Mouse (Mus musculus): ENCODE results near the gene Mapk14. TPM values are rescaled to one million over a fixed set of nuclear protein-coding genes. Genes with fewer than 3 reads are reported as not detected.

Gene Mapk14
- 30.0 and 35.6 TPM in 2 replicates for polyA plus RNA-seq (2014; fragmentation: Nextera tagmentation; extraction: Ambion mirVana)

DNA sequence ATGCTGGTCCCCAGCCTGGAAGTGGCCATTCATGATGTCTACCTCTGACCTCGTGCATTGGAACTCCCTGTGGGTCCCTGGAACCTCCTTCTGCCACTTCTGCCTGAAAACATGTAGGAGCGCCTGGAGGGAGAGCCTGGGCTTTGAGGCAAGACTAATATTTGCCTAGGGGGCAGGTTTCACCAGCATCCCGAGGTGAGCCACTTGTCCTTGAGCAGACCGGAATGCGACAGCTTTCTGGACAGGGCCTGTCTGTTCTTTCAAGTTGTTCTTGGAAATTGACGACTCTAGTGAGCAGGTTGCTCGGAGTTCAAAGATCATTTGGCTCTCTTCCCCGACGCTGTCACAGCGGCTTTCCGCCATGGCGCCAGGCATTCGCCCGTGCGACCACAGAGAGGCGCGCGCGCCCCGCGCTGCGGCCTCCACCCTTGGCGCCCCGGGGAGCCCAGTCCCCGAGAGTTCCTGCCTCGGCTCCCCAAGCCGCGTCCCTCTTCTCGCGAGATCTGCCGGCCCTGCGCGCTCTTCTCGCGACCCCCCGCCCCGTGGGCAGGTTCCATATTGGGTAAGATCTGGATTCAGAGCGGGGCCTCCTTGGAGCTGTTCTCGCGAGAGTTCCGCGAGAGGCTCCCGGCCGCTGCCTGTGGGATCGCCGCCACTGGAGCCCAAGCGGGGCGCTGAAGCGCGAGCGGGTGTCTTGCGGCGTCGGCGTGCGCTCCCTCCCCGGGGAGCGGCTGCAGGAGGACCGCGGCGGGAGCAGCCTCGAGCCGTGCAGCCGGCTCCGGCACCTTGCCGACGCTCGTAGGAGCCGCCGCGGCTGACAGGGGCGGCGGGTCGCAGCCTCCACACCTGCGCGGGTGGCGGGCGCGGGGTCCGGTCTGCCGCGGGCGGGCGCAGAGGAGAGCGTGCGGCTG, at the start of gene Mapk14:
Gene Mapk14 (plus strand): TSS at position 554 of the 911 bp plus-strand sequence.
- no peaks in the 10 kb centered on the region for H3K9me3 ChIP-seq (ENCODE audit: control insufficient read depth, low read length)
- under 1% methylated on average over 79 of the region's 86 CpGs for WGBS
- H3K4me3 ChIP-seq (ENCODE audit: low read depth, low read length): peak within 1 kb of the TSS; percentile 98
- peak within 1 kb of the TSS; percentile 94 for H3K27ac ChIP-seq (ENCODE audit: low read depth, low read length)
- peak within 1 kb of the TSS; percentile 92 for H3K9ac ChIP-seq (replicated peaks; ENCODE audit: low read depth, low read length)
- no peaks in the 10 kb centered on the region for H3K27me3 ChIP-seq (ENCODE audit: control insufficient read depth, insufficient read depth, low read length)
- H3K4me2 ChIP-seq (ENCODE audit: low read depth, low read length): peak within 1 kb of the TSS; percentile 71
- ATAC-seq (ENCODE audit: low read depth): peak; percentile 97
- no peaks in the 10 kb centered on the region for H3K36me3 ChIP-seq (ENCODE audit: control insufficient read depth, insufficient read depth, low read length)
- peaks cover 18% of the 10 kb centered on the region for H3K4me1 ChIP-seq (ENCODE audit: control insufficient read depth, insufficient read depth, low read length)

DNA sequence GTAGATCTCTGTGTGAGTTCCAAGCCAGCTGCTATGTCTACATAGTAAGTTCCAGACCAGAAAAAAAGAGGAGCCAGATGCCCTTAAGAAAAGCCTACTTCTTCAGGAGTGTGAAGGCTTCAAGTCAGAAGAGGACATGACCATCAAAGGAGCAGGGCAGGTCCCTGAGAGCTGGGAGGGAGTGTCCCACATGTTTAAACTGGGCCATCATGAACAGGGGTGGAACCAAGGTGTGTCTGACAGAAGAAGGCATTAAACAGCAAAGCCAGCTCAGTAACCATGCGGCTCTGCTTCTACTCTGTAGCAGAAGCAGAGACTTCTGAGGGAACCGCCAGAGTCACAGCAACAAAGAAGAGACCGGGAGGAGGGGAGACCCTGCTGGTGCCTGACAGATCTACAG, 47.4 kb upstream of the Mapk14 start:
- H3K4me2 ChIP-seq (ENCODE audit: low read depth, low read length): no peak overlapping the region
- ATAC-seq (ENCODE audit: low read depth): no peak
- no peak overlapping the region for H3K9ac ChIP-seq (replicated peaks; ENCODE audit: low read depth, low read length)
- no peak overlapping the region for H3K27ac ChIP-seq (ENCODE audit: low read depth, low read length)
- no peak overlapping the region for H3K4me3 ChIP-seq (ENCODE audit: low read depth, low read length)
- no peaks in the 10 kb centered on the region for H3K4me1 ChIP-seq (ENCODE audit: control insufficient read depth, insufficient read depth, low read length)
- H3K27me3 ChIP-seq (ENCODE audit: control insufficient read depth, insufficient read depth, low read length): no peaks in the 10 kb centered on the region
- H3K36me3 ChIP-seq (ENCODE audit: control insufficient read depth, insufficient read depth, low read length): no peaks in the 10 kb centered on the region
- no peaks in the 10 kb centered on the region for H3K9me3 ChIP-seq (ENCODE audit: control insufficient read depth, low read length)
- 44% methylated on average over 3 of the region's 3 CpGs for WGBS

DNA sequence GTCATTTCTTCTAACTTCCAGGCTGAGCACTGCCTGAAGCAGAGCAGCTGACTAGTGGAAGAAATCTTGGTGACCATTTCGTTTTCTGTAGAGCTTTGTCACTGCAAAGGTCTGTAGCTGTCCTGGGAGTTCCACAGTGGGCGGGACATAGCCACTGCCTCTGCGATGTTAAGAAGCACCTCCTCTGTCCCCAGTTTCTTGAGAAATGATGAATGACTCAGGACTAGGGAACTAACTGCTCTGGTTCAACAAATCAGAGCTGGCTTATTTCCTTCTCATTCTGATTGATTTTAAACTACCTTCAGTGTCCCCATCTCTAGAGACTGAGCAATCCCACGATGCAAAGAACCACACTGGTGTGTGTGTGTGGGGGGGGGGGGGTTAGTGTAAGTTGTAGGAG, 47.0 kb upstream of the Mapk14 start:
- Histone ChIP-seq H3K36me3 (ENCODE audit: control insufficient read depth, insufficient read depth, low read length) (no peaks in the 10 kb centered on the region), H3K9ac (replicated peaks; ENCODE audit: low read depth, low read length) (no peak overlapping the region), H3K27me3 (ENCODE audit: control insufficient read depth, insufficient read depth, low read length) (no peaks in the 10 kb centered on the region), H3K4me3 (ENCODE audit: low read depth, low read length) (no peak overlapping the region), H3K9me3 (ENCODE audit: control insufficient read depth, low read length) (no peaks in the 10 kb centered on the region), H3K4me2 (ENCODE audit: low read depth, low read length) (no peak overlapping the region), H3K4me1 (ENCODE audit: control insufficient read depth, insufficient read depth, low read length) (no peaks in the 10 kb centered on the region), H3K27ac (ENCODE audit: low read depth, low read length) (no peak overlapping the region)
- ATAC-seq (ENCODE audit: low read depth): no peak
- 62% methylated on average over 4 of the region's 4 CpGs for WGBS

DNA sequence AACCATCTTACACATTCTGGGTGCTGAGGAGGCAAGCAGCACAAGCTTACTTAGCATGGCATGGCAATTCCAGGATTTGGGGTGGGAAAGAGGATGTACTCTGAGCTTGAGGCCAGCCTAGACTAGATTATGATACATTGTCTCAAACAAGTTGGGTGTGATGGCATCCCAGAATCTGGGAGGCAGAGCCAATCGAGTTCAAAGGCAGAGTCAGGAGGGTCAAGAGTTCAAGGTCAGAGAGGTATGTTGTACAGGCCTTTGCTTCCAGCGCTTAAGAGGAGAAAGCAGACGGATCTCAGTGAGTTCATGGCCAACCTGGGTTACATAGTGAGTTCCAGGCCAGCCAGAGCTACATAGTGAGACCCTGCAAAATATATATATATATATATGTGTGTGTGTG, 44.9 kb upstream of the Mapk14 start:
- H3K4me2 ChIP-seq (ENCODE audit: low read depth, low read length): no peak overlapping the region
- H3K9me3 ChIP-seq (ENCODE audit: control insufficient read depth, low read length): no peaks in the 10 kb centered on the region
- ATAC-seq (ENCODE audit: low read depth): no peak
- WGBS: 76% methylated on average over 3 of the region's 3 CpGs
- H3K4me1 ChIP-seq (ENCODE audit: control insufficient read depth, insufficient read depth, low read length): no peaks in the 10 kb centered on the region
- H3K9ac ChIP-seq (replicated peaks; ENCODE audit: low read depth, low read length): no peak overlapping the region
- no peak overlapping the region for H3K27ac ChIP-seq (ENCODE audit: low read depth, low read length)
- no peak overlapping the region for H3K4me3 ChIP-seq (ENCODE audit: low read depth, low read length)
- no peaks in the 10 kb centered on the region for H3K27me3 ChIP-seq (ENCODE audit: control insufficient read depth, insufficient read depth, low read length)
- H3K36me3 ChIP-seq (ENCODE audit: control insufficient read depth, insufficient read depth, low read length): no peaks in the 10 kb centered on the region

DNA sequence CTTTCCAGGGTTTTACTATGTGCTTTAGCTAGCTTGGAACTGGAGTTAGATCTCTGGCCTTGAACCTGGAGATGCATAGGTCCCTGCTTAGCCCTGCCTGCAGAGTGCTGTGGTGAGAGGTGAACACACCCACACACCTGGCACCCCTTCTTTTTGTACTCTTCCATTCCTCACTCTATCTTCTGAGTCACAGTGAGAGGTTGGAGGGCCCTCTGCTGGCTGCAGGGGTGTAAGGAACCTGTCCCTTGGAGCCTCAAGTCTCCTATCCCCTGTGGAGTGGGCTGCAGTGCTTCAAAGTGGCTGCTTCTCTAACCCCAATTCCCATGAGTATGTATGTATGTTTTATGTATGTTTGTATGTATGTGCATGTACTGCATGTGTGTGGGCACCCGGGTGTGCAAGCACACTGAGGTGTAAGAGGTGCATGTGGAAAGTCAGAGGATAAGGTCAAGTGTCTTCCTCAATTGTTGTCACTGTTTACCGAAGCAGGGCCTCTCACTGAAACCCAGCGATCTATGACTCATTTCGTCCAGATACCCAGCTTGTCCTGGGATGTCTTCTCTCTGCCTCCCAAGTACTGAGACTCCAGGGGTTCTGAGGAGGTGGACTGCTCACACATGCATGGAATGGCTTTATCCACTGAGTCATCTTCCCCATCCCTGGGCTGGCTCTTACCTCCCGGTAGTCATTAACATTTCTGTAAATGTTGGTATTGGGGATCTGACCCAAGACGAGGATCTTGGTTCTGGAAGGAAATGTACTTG, 42.3 kb upstream of the Mapk14 start:
- H3K9ac ChIP-seq (replicated peaks; ENCODE audit: low read depth, low read length): no peak overlapping the region
- WGBS: 54% methylated on average over 6 of the region's 6 CpGs
- no peak overlapping the region for H3K27ac ChIP-seq (ENCODE audit: low read depth, low read length)
- no peaks in the 10 kb centered on the region for H3K36me3 ChIP-seq (ENCODE audit: control insufficient read depth, insufficient read depth, low read length)
- H3K4me1 ChIP-seq (ENCODE audit: control insufficient read depth, insufficient read depth, low read length): no peaks in the 10 kb centered on the region
- H3K9me3 ChIP-seq (ENCODE audit: control insufficient read depth, low read length): no peaks in the 10 kb centered on the region
- H3K4me3 ChIP-seq (ENCODE audit: low read depth, low read length): no peak overlapping the region
- H3K27me3 ChIP-seq (ENCODE audit: control insufficient read depth, insufficient read depth, low read length): no peaks in the 10 kb centered on the region
- ATAC-seq (ENCODE audit: low read depth): no peak
- H3K4me2 ChIP-seq (ENCODE audit: low read depth, low read length): no peak overlapping the region

DNA sequence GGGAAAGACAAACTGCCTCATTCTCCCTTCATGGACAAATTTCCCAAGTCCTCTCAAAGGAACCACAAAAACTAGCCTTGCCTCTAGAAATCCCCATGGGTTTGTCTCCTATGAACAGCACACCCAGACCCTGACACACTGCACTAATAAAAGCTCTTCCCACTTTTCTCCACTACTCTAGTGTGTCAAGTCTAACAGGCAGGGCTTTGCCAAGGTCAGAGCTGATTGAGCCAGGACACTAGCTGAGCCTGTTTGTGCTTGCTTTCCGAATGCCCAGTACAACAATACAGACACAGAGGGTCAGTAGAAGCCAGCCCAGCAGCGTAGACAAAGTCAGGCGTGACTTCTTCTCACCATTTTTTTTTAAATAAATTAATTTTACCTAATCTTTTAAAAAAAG, 40.9 kb upstream of the Mapk14 start:
- 74% methylated on average over 3 of the region's 3 CpGs for WGBS
- Histone ChIP-seq H3K36me3 (ENCODE audit: control insufficient read depth, insufficient read depth, low read length) (no peaks in the 10 kb centered on the region), H3K4me2 (ENCODE audit: low read depth, low read length) (no peak overlapping the region), H3K4me1 (ENCODE audit: control insufficient read depth, insufficient read depth, low read length) (no peaks in the 10 kb centered on the region), H3K9me3 (ENCODE audit: control insufficient read depth, low read length) (no peaks in the 10 kb centered on the region), H3K4me3 (ENCODE audit: low read depth, low read length) (no peak overlapping the region), H3K27me3 (ENCODE audit: control insufficient read depth, insufficient read depth, low read length) (no peaks in the 10 kb centered on the region), H3K27ac (ENCODE audit: low read depth, low read length) (no peak overlapping the region), H3K9ac (replicated peaks; ENCODE audit: low read depth, low read length) (no peak overlapping the region)
- ATAC-seq (ENCODE audit: low read depth): no peak

DNA sequence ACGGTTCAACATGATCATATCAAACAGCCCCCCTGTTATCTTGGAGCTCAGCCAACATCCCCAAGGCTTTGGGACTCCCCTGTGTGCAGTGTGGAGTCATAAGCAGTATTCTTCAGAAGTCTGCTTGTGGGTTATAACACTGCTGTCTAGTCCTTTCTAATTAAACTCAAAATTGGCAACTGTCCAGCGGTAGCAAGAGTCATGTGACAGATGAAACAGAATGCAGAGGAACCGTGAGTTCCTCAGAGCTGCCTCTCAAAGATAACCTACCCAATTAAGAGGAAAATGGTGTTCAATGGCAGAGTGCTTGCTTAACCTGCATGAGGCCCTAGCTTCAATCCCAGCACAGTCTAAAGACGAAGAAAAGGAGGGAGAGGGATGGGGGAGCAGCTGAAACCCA, 33.2 kb upstream of the Mapk14 start:
- H3K4me1 ChIP-seq (ENCODE audit: control insufficient read depth, insufficient read depth, low read length): no peaks in the 10 kb centered on the region
- no peak overlapping the region; the same call in 1 of the 2 replicates for H3K27ac ChIP-seq (ENCODE audit: low read depth, low read length)
- 35% methylated on average over 4 of the region's 4 CpGs for WGBS
- H3K4me2 ChIP-seq (ENCODE audit: low read depth, low read length): no peak overlapping the region
- no peaks in the 10 kb centered on the region for H3K9me3 ChIP-seq (ENCODE audit: control insufficient read depth, low read length)
- H3K27me3 ChIP-seq (ENCODE audit: control insufficient read depth, insufficient read depth, low read length): no peaks in the 10 kb centered on the region
- no peak overlapping the region for H3K4me3 ChIP-seq (ENCODE audit: low read depth, low read length)
- H3K9ac ChIP-seq (replicated peaks; ENCODE audit: low read depth, low read length): no peak overlapping the region
- H3K36me3 ChIP-seq (ENCODE audit: control insufficient read depth, insufficient read depth, low read length): no peaks in the 10 kb centered on the region
- ATAC-seq (ENCODE audit: low read depth): peak; percentile 85

DNA sequence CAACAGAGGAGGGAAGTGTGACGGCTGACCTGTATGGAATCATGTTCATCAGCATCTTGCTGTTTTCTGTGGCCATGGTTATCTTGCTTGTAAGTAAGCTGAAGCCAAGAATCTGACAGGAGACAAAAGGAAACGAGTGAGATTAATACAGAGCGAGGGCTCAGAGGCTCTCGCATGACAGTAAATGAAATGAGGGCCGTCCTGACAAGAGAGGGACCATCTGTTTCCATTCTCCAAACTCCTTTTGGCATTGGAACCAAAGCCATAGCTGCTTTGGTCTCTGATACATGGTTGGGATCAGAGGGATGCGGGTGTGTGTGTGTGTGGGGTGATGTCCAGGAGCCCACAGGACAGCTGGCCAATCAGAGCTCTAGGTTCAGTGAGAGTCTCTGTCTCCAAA, 31.6 kb upstream of the Mapk14 start:
- Histone ChIP-seq H3K36me3 (ENCODE audit: control insufficient read depth, insufficient read depth, low read length) (no peaks in the 10 kb centered on the region), H3K4me3 (ENCODE audit: low read depth, low read length) (no peak overlapping the region), H3K9me3 (ENCODE audit: control insufficient read depth, low read length) (no peaks in the 10 kb centered on the region), H3K4me2 (ENCODE audit: low read depth, low read length) (no peak overlapping the region), H3K9ac (replicated peaks; ENCODE audit: low read depth, low read length) (no peak overlapping the region), H3K27ac (ENCODE audit: low read depth, low read length) (no peak overlapping the region), H3K4me1 (ENCODE audit: control insufficient read depth, insufficient read depth, low read length) (no peaks in the 10 kb centered on the region), H3K27me3 (ENCODE audit: control insufficient read depth, insufficient read depth, low read length) (no peaks in the 10 kb centered on the region)
- ATAC-seq (ENCODE audit: low read depth): no peak
- 55% methylated on average over 6 of the region's 6 CpGs for WGBS
